Mouse (Mus musculus): ENCODE data around the gene Prrt4. TPM values are rescaled to one million over a fixed set of nuclear protein-coding genes. Genes with fewer than 3 reads are reported as not detected.

The Prrt4 gene
- polyA plus RNA-seq (2014; fragmentation: Illumina TruSeq; extraction: RNeasy Lipid Tissue Mini Kit (QIAGEN cat#74804)) = 0.43 TPM

DNA sequence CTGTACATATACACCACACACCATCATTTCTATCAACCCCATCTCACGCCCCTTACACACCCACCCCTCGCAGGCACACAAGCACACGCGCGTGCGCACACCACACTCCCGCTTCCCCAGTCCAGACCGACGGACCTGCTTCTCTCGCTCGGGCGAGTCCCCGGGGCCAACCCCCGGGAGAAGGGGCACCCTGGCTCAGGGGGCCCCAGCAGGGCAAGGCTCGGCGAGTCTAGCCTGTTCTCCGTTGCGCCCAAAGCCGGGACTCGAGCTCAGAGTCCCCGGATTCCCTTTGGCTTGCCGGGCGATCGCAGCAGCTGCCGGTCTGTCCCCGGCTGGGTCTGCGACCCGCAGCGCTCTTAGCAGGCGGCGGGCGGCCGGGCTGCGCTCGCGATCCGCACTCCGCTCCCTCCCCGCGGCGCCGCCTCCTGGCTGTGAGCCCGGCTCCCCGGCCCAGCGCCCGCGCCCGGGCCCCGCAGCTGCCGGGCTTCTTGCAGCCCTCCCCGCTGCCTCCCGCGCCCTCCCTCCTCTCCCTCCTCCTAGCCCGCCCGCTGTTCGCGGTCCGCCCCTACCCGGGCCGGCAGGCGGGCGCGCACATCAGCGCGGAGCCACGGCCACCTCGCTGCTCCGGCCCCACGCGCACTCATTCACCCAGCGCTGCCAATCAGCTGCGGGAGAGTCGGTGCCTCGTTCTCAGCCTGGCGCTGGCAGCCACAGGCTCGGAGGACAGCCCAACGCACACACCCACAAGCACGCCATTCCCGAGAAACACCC is at the start of gene Prrt4:
TSS of gene Prrt4 (minus strand) at position 697 of the 771 bp plus-strand sequence.

DNA sequence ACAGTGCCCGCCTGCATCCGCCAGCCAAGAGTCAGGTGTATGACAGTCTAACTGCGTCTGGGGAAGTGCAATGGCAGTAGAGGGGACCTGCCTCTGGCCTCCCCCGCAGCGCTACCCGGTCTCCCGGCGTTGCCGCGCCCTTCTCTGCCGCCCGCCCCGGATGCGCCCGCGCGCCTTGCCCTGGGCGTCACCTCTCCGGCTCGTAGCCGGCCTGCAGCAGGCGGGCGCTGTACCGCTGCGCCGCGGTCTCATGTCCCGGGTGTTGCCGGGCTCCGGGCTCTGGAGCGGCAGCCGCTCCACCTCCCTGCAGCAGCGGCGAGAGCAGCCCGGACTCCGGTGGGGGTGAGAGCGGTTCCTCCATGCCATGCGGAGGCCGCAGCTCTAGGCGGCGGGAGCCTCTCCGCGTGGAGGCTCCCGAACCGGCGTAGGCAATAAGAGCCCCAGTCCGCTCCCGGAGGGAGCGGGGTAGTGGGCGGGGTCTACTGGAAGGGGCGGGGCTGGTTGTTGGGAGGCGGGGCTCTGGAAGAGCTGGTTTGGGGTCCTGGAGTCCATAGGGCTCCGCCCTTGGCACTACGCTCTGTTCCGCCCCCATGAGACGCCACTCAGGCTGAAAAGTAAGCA is 36.6 kb upstream of the Prrt4 start, which contains the start of gene Impdh1:
TSS of gene Impdh1 (minus strand) at position 484 of the 621 bp plus-strand sequence.

DNA sequence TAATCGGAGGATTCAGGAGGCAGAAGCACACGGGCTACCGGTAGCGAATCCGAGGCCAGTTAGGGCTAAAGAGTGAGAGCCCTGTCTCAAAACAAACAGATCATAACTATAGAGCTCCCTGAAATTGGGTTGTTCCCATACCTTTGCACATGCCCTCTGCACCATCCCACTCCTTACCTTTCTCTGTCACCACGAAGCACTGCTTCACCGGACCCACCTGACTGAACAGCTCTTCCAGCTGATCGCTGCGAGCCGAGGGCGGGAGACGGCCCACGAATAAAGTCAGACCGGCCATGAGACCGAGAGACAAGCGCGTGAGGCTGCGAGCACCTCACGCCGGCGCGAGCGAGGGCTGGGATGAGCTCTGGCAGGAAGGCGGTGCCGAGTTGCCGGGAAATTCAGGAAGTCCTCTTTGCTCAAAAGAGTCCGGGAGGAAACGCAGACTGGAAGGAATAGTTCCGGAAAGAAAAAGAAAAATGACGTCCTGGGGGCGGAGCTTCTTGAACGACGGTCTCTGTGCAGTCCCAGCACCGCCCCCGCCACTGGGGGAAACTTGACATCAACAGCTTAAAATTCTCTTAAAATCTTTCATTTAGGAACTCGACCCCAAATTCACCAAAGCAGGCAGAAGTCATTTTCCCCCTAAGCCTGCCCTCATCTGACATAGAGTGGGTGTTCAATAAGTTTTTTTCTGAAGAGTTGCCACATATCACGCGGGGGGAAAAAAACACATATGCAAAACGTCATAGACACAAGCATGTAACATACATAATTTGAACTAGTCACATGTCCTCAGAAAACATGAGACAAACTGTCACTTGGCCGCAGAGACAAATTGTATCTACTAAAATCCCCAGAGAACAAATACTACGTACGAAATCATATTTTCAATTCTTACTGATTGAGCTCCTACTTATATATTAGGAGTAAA is 14.8 kb downstream of the Prrt4 start, which contains the start of gene Rbm28:
TSS of gene Rbm28 (minus strand) at position 693 of the 931 bp plus-strand sequence.

Other genes starting within 250 kb of the Prrt4 start
- 3.9 TPM for gene Lep, start 119.4 kb downstream of the Prrt4 start, polyA plus RNA-seq (2014; fragmentation: Illumina TruSeq; extraction: RNeasy Lipid Tissue Mini Kit (QIAGEN cat#74804))
- gene Rbm28, start 14.6 kb downstream of the Prrt4 start, polyA plus RNA-seq (2014; fragmentation: Illumina TruSeq; extraction: RNeasy Lipid Tissue Mini Kit (QIAGEN cat#74804)) = 54.0 TPM
- gene Impdh1, start 36.8 kb upstream of the Prrt4 start, polyA plus RNA-seq (2014; fragmentation: Illumina TruSeq; extraction: RNeasy Lipid Tissue Mini Kit (QIAGEN cat#74804)) = 18.6 TPM
- gene Hilpda, start 92.9 kb upstream of the Prrt4 start, polyA plus RNA-seq (2014; fragmentation: Illumina TruSeq; extraction: RNeasy Lipid Tissue Mini Kit (QIAGEN cat#74804)) = 15.9 TPM
- not detected for gene Fam71f2, start 100.0 kb upstream of the Prrt4 start, polyA plus RNA-seq (2014; fragmentation: Illumina TruSeq; extraction: RNeasy Lipid Tissue Mini Kit (QIAGEN cat#74804))
- not detected for gene Fam71f1, start 139.6 kb upstream of the Prrt4 start, polyA plus RNA-seq (2014; fragmentation: Illumina TruSeq; extraction: RNeasy Lipid Tissue Mini Kit (QIAGEN cat#74804))
- 605 TPM for gene Calu, start 168.5 kb upstream of the Prrt4 start, polyA plus RNA-seq (2014; fragmentation: Illumina TruSeq; extraction: RNeasy Lipid Tissue Mini Kit (QIAGEN cat#74804))
- not detected for gene Opn1sw, start 208.9 kb upstream of the Prrt4 start, polyA plus RNA-seq (2014; fragmentation: Illumina TruSeq; extraction: RNeasy Lipid Tissue Mini Kit (QIAGEN cat#74804))
- gene Ccdc136, start 216.7 kb upstream of the Prrt4 start, polyA plus RNA-seq (2014; fragmentation: Illumina TruSeq; extraction: RNeasy Lipid Tissue Mini Kit (QIAGEN cat#74804)) = 1.2 TPM

All from ovary, adult 10 weeks (tissue).